Mouse (Mus musculus): ENCODE data around the gene Plekhm2. TPM values are rescaled to one million over a fixed set of nuclear protein-coding genes. Genes with fewer than 3 reads are reported as not detected.

Gene Plekhm2
- 100 to 1,000 TPM; 103 to 120 (median 107) TPM for total RNA-seq (2022)

DNA sequence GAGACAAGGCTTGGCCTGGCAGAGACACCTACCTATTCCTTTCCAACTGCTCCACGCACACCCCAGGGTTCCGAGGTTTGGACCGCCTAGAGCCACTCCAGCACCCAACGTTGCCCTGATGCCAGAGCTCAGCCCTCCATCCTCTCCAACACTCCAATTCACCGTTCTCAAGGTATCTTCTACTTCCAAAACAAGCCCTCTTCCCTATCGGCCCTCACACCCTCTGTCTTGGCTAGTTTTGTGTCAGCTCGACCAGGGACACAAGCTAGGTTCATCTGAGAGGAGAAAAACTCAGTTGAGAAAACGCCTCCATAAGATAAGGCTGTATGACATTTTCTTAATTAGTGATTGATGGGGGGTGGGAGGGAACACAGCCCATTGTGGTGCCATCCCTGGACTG lies at the start of gene Plekhm2:
Plekhm2 (minus strand) TSS at position 101 of the 400 bp plus-strand sequence.
- DNase-seq (ENCODE audit: low spot score in 2 of 2): no peak

DNA sequence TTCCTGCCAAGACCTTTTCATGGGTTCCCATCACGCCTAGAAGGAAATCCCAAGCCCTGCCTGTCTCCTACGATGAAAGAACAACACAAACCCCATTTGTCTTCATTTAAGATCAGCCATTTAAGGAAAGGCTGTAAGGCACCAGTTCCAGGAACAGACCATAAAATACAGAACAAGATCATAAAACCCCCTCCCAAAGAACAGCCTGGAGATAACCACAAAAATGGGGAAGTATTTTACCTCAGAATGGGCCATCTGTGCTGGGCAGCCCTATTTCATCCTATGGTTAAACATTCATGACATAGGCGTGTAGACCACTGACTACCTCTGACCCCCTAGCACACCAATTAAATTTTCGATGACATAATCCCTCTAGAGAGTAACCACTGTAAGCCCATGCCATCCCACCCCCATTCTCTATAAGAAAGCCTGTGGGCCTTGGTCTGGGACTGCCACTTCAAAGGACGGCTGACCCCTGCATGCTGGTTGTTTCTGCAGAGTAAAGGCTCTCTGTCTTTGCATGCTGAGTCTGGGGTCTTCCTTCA lies 49.0 kb upstream of the Plekhm2 start:
- no peak for DNase-seq (ENCODE audit: low spot score in 2 of 2)

DNA sequence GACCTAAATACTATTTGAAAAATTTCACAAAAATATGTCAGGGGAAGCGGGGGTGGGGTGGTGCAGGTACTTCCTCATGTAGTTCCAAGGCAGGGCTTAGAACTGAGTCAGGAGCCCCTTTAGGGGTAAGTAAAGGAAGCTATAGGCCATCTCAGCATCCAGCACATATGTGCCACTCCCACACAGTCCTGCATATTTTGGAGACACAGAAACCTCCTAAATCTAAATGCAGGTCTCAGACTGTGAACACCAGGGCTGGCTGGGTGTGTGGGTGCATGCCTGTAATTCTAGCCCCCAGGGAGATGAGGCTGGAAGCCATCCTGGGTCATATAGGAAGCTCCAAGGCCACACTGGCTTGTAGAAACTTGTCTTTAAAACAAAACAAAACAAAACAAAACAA lies 46.6 kb upstream of the Plekhm2 start:
- DNase-seq (ENCODE audit: low spot score in 2 of 2): peak in 1 of 2 experiments; percentile 52

GRCm38 (mm10) chr4:141708971-141709370 lies 44.3 kb upstream of the Plekhm2 start:
- DNase-seq (ENCODE audit: low spot score in 2 of 2): no peak

DNA sequence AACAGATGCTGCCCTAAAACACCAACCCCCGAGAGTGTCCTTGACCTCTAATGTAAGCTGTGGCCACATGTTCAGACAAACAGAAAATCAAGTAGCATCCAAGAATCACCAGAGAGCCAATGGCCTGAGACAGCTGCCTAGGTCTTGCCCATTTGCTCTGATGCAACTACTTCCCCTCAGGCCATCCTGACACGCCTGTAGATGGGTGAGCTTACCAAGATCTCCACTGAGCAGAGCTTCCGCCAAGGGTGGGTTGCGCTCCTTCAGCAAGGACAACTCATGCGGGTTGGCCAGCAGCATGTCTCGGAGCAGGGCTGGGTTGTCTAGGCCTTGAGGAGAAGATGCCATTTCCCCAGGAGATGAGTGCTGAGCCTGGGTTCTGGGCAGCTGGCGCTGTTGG lies 43.3 kb upstream of the Plekhm2 start:
- DNase-seq (ENCODE audit: low spot score in 2 of 2): no peak

- peak in 1 of 2 experiments; percentile 40 for DNase-seq (ENCODE audit: low spot score in 2 of 2)
Measured at GRCm38 (mm10) chr4:141705331-141705730, 40.6 kb upstream of the Plekhm2 start.

GRCm38 (mm10) chr4:141704625-141705024 lies 39.9 kb upstream of the Plekhm2 start:
- DNase-seq (ENCODE audit: low spot score in 2 of 2): no peak

GRCm38 (mm10) chr4:141694719-141695118 lies 30.0 kb upstream of the Plekhm2 start:
- DNase-seq (ENCODE audit: low spot score in 2 of 2): no peak

DNA sequence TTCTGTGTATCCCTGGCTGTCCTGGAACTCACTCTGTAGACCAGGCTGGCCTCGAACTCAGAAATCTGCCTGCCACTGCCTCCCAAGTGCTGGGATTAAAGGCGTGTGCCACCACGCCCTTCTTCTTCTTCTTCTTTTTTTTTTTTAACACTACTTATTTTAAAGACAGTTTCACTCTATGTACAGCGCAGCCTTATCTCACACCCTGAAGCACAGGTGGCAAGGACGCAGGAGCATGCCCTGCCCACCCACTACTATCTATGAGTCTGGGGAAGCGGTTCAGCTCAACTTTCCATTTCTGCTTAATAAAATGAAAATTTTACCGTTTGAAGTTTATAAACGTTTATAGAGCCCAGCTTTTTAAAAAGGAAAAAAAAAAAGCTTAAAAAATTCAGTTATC lies 23.8 kb upstream of the Plekhm2 start:
- DNase-seq (ENCODE audit: low spot score in 2 of 2): no peak

DNA sequence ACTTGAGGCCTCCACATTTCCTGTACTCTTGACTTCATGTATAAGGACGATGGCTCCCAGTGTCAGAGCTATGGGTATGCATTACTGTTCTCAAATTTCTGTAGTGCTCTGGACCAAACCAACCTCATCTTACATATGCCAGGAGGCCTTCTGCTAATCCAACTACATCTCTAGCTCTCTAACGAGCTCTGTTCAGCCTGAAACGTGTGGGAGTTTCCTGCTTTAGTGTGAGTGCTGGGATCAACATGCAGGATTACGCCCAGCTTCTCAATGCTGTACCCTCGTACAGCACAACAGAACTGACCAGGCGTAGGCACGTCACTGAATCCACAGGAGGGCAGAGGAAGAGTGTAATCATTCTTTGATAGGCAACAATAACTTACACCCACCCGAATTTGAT lies 21.8 kb upstream of the Plekhm2 start:
- no peak for DNase-seq (ENCODE audit: low spot score in 2 of 2)

DNA sequence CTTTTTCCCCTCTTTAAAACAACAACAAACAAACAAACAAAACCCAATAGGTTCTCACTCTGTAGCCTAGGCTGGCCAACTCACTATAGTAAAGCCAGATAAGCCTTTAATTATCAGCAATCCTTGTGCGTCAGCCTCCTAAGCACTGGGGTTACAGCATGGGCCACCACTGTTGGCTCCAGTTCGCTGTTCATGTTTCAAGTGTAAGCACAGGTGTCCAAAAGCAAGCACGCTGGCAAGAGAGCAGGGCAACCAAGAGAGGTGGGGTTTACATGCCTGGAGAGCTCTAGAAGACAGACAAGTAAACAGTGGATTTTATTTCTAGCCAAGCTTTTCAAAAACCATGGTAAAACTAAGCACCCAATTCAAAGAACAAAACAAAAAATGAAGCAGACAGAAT lies 21.4 kb upstream of the Plekhm2 start:
- no peak for DNase-seq (ENCODE audit: low spot score in 2 of 2)

GRCm38 (mm10) chr4:141685499-141685898 lies 20.8 kb upstream of the Plekhm2 start, which contains the start of gene Rsc1a1:
Gene Rsc1a1, minus strand, starts transcription at chr4:141685599.
- DNase-seq (ENCODE audit: low spot score in 2 of 2): no peak

- no peak for DNase-seq (ENCODE audit: low spot score in 2 of 2)
Measured at GRCm38 (mm10) chr4:141682706-141683230, 18.1 kb upstream of the Plekhm2 start.

DNA sequence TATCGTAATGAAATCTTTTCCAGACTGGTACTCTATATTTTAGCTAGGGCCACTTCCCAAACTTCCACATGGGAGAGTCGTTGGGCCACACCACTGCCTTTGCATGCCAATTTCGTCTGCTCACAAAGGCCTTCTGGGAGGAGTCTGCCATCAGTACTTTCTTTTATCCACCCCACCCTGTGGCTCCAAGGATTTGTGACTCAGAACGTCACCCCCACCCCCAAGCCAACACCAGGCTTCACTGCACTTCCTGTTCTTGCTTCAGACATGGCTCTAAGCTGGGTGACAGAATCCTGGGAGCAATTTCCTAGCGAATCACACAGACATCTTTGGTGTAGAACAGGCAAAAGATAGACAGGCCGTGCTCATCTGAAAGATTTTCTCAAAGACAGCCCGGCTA lies 17.1 kb upstream of the Plekhm2 start:
- no peak for DNase-seq (ENCODE audit: low spot score in 2 of 2)

DNA sequence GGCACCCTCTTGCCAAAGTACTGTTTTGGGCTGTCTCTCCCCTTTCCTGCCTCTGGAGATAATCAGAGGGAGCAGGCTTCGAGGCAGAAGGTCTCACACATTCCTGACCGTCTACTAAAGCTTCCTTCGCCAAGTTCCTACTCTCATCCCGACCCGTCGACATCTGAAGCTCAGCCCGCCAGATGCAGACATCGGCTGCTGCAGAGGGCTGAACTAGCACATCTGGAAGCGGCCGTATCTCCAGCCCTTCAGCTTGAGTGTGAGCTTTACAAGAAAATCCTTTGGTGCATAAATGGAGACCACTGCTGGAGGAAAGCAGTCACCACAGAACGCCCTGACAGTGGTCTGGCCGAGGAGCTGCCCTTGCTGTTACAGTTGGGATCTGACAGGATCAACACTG lies 16.2 kb upstream of the Plekhm2 start:
- no peak for DNase-seq (ENCODE audit: low spot score in 2 of 2)

DNA sequence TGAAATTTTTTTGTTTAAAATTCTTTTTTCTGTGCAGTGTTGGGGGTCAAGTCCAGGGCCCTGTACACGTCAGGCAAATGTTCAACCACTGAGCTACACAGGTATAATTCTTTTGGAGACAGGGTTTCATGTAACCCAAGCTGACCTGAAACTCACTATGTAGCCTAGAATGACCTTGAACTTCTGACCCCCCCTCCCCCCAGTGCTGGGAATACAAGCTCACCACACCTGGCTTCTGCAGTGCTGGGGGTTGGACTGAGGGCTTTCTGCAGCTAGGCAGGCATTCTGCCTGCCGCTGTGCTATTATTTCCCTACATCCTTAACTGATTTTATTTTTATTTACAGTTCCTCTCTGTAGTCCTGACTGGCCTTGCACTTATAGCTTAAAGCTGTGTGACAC lies 14.3 kb upstream of the Plekhm2 start:
- no peak for DNase-seq (ENCODE audit: low spot score in 2 of 2)

GRCm38 (mm10) chr4:141676462-141676979 lies 11.8 kb upstream of the Plekhm2 start:
- no peak for DNase-seq (ENCODE audit: low spot score in 2 of 2)

DNA sequence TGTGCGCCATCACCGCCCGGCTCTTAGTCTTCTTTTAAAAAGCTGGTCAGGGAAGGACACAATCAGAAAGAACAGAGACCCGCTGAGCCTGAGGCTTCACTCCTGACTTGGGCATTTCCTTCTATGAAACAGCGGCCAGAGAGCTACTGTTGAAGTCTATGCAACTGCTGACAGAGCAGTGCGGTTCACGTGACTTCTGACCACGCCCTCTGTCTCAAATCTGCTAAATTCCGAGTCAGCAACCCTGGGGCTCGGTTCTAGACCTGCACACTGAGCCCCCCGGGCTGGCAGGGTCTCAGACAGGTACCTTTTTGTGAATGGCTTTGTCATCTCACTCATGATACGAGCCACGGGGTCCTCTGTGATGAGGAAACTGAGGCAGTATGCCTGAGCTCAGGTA lies 7.6 kb upstream of the Plekhm2 start:
- no peak for DNase-seq (ENCODE audit: low spot score in 2 of 2)

GRCm38 (mm10) chr4:141671389-141671788 lies 6.7 kb upstream of the Plekhm2 start:
- DNase-seq (ENCODE audit: low spot score in 2 of 2): no peak

DNA sequence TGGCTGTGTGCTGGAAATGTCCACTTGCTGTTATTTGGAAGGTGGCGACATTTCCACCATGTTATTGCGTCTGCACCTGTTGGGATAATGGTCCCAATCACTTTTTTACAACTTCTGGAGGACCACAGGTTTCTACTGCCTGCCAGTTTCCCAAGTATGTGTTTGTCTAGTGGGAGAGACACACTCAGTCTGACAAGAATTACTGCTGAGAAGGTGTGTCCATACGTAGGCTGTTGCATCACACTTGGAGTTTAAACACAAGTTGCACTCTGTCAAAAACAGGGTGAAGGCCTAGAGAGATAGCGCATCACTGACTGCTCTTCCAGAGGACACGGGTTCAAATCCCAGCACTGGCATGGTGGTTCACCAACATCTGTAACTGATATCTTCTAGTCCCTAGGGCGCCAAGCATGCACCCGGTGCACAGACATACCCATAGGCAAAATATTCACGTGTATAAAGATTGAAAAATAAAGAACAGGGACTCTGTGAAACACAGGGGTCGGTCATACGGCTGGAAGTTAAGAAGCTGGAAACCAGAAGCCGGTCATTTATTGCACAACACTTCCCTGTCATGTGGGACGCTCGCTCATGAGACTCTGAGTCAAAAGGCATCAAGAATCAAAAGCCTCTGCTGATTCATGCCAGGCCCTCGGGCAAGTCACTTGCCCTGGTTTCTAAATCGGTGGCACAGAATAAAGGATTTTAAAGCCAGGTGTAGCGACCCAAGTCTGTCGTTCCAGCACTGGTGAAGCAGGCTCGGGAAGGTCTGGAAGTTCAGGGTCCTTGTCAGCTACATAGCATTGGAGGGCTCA lies 5.4 kb upstream of the Plekhm2 start:
- no peak for DNase-seq (ENCODE audit: low spot score in 2 of 2)

- DNase-seq (ENCODE audit: low spot score in 2 of 2): peak; percentile 51 to 58
Measured at GRCm38 (mm10) chr4:141664011-141664745, 521 bp downstream of the Plekhm2 start.

Data from left cerebral cortex, adult 8-10 months (tissue).